In genomic region chr11:109995624-109996023, GRCm38 (mm10) we compare ENCODE assay signal across 7 mouse cellular contexts. TPM values are rescaled to one million over a fixed set of nuclear protein-coding genes. Genes with fewer than 3 reads are reported as not detected.
A peak's percentile ranks its signal among the peaks of the same experiment; 100 is the strongest.
DNase-seq lines count a peak whose midpoint lies in the region; ATAC-seq lines count a peak whose summit lies in the region.

Gene Abca8b (minus strand): TSS chr11:109995845.

- WGBS in intestine, embryonic 15.5 days = under 1% methylated on average over 15 of the region's 15 CpGs

- no peaks in the 10 kb centered on the region for H3K36me3 ChIP-seq in intestine, embryonic 15.5 days
- H3K36me3 ChIP-seq in megakaryocyte, embryonic 14.5 days (replicated peaks; ENCODE audit: low read length) = no peaks in the 10 kb centered on the region

- peak within 1 kb of the TSS; percentile 35 for H3K4me3 ChIP-seq in intestine, embryonic 15.5 days (replicated peaks)
- H3K4me3 ChIP-seq in megakaryocyte, embryonic 14.5 days (replicated peaks) = peak within 1 kb of the TSS; percentile 84

- peak; percentile 84 to 90 for DNase-seq in adrenal gland, postnatal 36 days
- peak; percentile 91 for DNase-seq in embryo, embryonic 11 days
- peak; percentile 44 to 79 for DNase-seq in gastrocnemius, postnatal 4 days (ENCODE audit: low spot score in 2 of 2)
- DNase-seq in left cerebral cortex, postnatal 10 days (ENCODE audit: extremely low spot score in 1 of 2, low spot score in 2 of 2) = peak; percentile 78 to 89
- DNase-seq in right cerebral cortex, postnatal 14 days = peak; percentile 80

- H3K4me2 ChIP-seq in intestine, embryonic 15.5 days (replicated peaks) = peak within 1 kb of the TSS; percentile 76

- H3K9ac ChIP-seq in intestine, embryonic 15.5 days = 0 out of 2 replicates have a peak within 1 kb of the TSS, but pooled peaks have one; percentile 16

- no peaks in the 10 kb centered on the region for H3K9me3 ChIP-seq in intestine, embryonic 15.5 days
- no peaks in the 10 kb centered on the region for H3K9me3 ChIP-seq in megakaryocyte, embryonic 14.5 days

- no peaks in the 10 kb centered on the region; the same call in 1 of the 2 replicates for H3K4me1 ChIP-seq in intestine, embryonic 15.5 days (replicated peaks)
- peaks cover 4% of the 10 kb centered on the region for H3K4me1 ChIP-seq in megakaryocyte, embryonic 14.5 days

- H3K27me3 ChIP-seq in intestine, embryonic 15.5 days (replicated peaks) = no peaks in the 10 kb centered on the region
- peaks cover 13% of the 10 kb centered on the region for H3K27me3 ChIP-seq in megakaryocyte, embryonic 14.5 days (replicated peaks)

- H3K27ac ChIP-seq in intestine, embryonic 15.5 days = no peak within 1 kb of the TSS

- intact Hi-C loops in left cerebral cortex, postnatal 10 days (cut with DNase I) = no loop called here

- ATAC-seq in intestine, embryonic 15.5 days = peak; percentile 98

RNA-seq across cellular contexts. Expression of gene Abca8b, which starts in this region (rescaled TPM):
- 1 to 10 TPM; 6.9 to 8.2 TPM for total RNA-seq in adrenal gland, postnatal 36 days (2021)
- 10 to 100 TPM; 14.7 to 15.9 TPM for total RNA-seq in gastrocnemius, postnatal 4 days (2021)
- polyA plus RNA-seq in intestine, embryonic 15.5 days (2015; fragmentation: Nextera tagmentation; extraction: Ambion mirVana) = 0.67 and 0.73 TPM in 2 replicates
- total RNA-seq in left cerebral cortex, postnatal 10 days (2021) = 1 to 10 TPM; 7.4 to 7.8 TPM
- polyA plus RNA-seq in megakaryocyte, embryonic 14.5 days (2012; ENCODE audit: insufficient read depth, low replicate concordance) = not detected in 2 replicates

Comparison
In these comparisons a context has a peak if more than half of its experiments do, and no peak if none do; other contexts are left out.
1. Peak in ATAC-seq, H3K4me3 ChIP-seq, H3K9ac ChIP-seq and H3K4me2 ChIP-seq in intestine, embryonic 15.5 days; RNA of the gene not detected or under 1 TPM.